Mouse (Mus musculus) small intestine, adult 2 months (tissue): ENCODE data around the gene Pidd1.

ENCODE experiments used
- CTCF ChIP-seq: fragments of 200-500 bp; IDR thresholded peaks from 2 replicates; pipeline ENCODE4 v1.5.1; 2012; ENCODE audit warnings: low read depth, mild to moderate bottlenecking, control low read depth, inconsistent platforms, low read length, moderate library complexity, mixed read lengths; ENCODE audit not compliant: insufficient replicate concordance, insufficient read length; ENCODE audit errors: extremely low read depth
- POLR2A ChIP-seq: fragments of 200-500 bp; IDR thresholded peaks from 2 replicates; pipeline ENCODE4 v1.6.1; 2012; ENCODE audit warnings: low read depth, mild to moderate bottlenecking, control low read depth, inconsistent platforms, low read length, moderate library complexity

GRCm38 (mm10) chr7:141428701-141429100 is 15.1 kb downstream of the Pidd1 start:
- no peak for TF ChIP-seq CTCF
- TF ChIP-seq POLR2A, result no peak
